Mouse (Mus musculus) kidney, embryonic 14.5 days (tissue): Measurements from ENCODE around the gene Vwde. TPM values are rescaled to one million over a fixed set of nuclear protein-coding genes. Genes with fewer than 3 reads are reported as not detected.

Source experiments
- ATAC-seq: fragments of 200-750 bp; cut with Nextera tagmentation; 2 replicates; pipeline ENCODE4 v1.8.0; 2017; ENCODE audit warnings: moderate number of reproducible peaks, mild to moderate bottlenecking, moderate TSS enrichment, moderate library complexity; ENCODE audit not compliant: low FRiP score, low TSS enrichment
- H3K27ac ChIP-seq: fragments of 300-500 bp; sonication (generic); 2 replicates; pipeline ENCODE4 v1.5.1; 2014; ENCODE audit warnings: low read depth, mild to moderate bottlenecking, low read length, moderate library complexity, mixed read lengths
- H3K27me3 ChIP-seq: fragments of 300-500 bp; sonication (generic); 2 replicates; pipeline ENCODE4 v1.6.1; 2014; ENCODE audit warnings: mild to moderate bottlenecking, low read length; ENCODE audit not compliant: control insufficient read depth, insufficient read depth
- H3K36me3 ChIP-seq: fragments of 300-500 bp; sonication (generic); 2 replicates; pipeline ENCODE4 v1.6.1; 2014; ENCODE audit warnings: low read length, mixed read lengths; ENCODE audit not compliant: control insufficient read depth, insufficient read depth
- H3K4me1 ChIP-seq: fragments of 300-500 bp; sonication (generic); 2 replicates; pipeline ENCODE4 v1.6.1; 2014; ENCODE audit warnings: low read length, mixed read lengths; ENCODE audit not compliant: control insufficient read depth, insufficient read depth
- H3K4me2 ChIP-seq: fragments of 300-500 bp; sonication (generic); replicated peaks from 2 replicates; pipeline ENCODE4 v1.6.1; 2014; ENCODE audit warnings: low read depth, mild to moderate bottlenecking, low read length
- H3K4me3 ChIP-seq: fragments of 300-500 bp; sonication (generic); 2 replicates; pipeline ENCODE4 v1.5.1; 2014; ENCODE audit warnings: mild to moderate bottlenecking, low read length
- H3K9ac ChIP-seq: fragments of 300-500 bp; sonication (generic); 2 replicates; pipeline ENCODE4 v1.6.1; 2014; ENCODE audit warnings: low read depth, mild to moderate bottlenecking, low read length, moderate library complexity
- H3K9me3 ChIP-seq: fragments of 300-500 bp; sonication (generic); 2 replicates; pipeline ENCODE4 v1.6.1; 2016; ENCODE audit warnings: low read length; ENCODE audit not compliant: control insufficient read depth
- WGBS: fragments of 180-500 bp; shearing (Covaris S2); extraction: QIAGEN DNeasy Blood & Tissue Kit; methylation state at CpG from one replicate; pipeline ENCODE4 v1.1.7; 2014; 5-methylcytosine and 5-hydroxymethylcytosine counted together
- polyA plus RNA-seq: library from polyadenylated mRNA; unstranded; fragments of >200 nt; fragmentation: Nextera tagmentation; extraction: Ambion mirVana; gene quantifications from 2 replicates; pipeline ENCODE4 v1.2.1, GENCODE M21; 2014

Gene Vwde
- polyA plus RNA-seq, 1 experiment from 2014 or later: 0.04 TPM

- WGBS: 89% methylated on average over 9 of the region's 9 CpGs
- no peak overlapping the region for H3K9ac ChIP-seq
- no peak overlapping the region for H3K4me3 ChIP-seq
- H3K27ac ChIP-seq: no peak overlapping the region
- H3K4me2 ChIP-seq: no peak overlapping the region
- H3K9me3 ChIP-seq: no peaks in the 10 kb centered on the region
- no peaks in the 10 kb centered on the region for H3K36me3 ChIP-seq
- no peak for ATAC-seq
- H3K27me3 ChIP-seq: no peaks in the 10 kb centered on the region
- no peaks in the 10 kb centered on the region for H3K4me1 ChIP-seq
Measured at GRCm38 (mm10) chr6:13166240-13166937, 58.4 kb downstream of the Vwde start.

GRCm38 (mm10) chr6:13159437-13159836, 65.3 kb downstream of the Vwde start:
- Histone ChIP-seq H3K36me3 (no peaks in the 10 kb centered on the region), H3K27ac (no peak overlapping the region), H3K4me3 (no peak overlapping the region), H3K4me1 (no peaks in the 10 kb centered on the region), H3K27me3 (no peaks in the 10 kb centered on the region), H3K4me2 (no peak overlapping the region), H3K9me3 (no peaks in the 10 kb centered on the region), H3K9ac (no peak overlapping the region)
- ATAC-seq: no peak
- WGBS: 89% methylated on average over 2 of the region's 2 CpGs

GRCm38 (mm10) chr6:13153888-13154697, 70.7 kb downstream of the Vwde start:
- H3K9ac ChIP-seq: no peak overlapping the region
- H3K9me3 ChIP-seq: no peaks in the 10 kb centered on the region; the same call in 1 of the 2 replicates
- H3K27ac ChIP-seq: no peak overlapping the region
- H3K4me1 ChIP-seq: no peaks in the 10 kb centered on the region
- ATAC-seq: no peak
- 97% methylated on average over 9 of the region's 9 CpGs for WGBS
- H3K27me3 ChIP-seq: no peaks in the 10 kb centered on the region
- no peaks in the 10 kb centered on the region for H3K36me3 ChIP-seq
- no peak overlapping the region for H3K4me2 ChIP-seq
- H3K4me3 ChIP-seq: no peak overlapping the region

- no peak for ATAC-seq
- no peak overlapping the region for H3K27ac ChIP-seq
- WGBS: 90% methylated on average over 1 of the region's 1 CpGs
Measured at GRCm38 (mm10) chr6:13152062-13152640, 72.6 kb downstream of the Vwde start.

DNA sequence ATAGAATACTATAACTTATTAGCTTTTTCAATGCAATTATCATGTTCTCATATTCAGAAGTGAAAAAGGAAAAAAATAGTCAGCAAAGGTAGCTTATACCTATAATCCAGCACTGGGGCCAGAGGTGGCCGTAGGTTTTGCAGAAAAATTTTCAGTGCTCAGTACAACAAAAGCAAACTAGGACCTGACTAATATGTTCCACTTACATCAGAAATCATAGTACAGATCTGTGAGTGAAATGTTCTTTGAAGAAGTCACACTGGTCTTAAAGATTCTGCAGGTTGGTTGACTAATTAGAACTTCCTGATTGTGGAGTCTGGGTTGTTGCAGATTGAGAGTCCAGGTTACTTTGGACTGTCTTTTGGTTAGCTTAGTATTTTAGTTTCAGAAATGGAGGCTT, 87.5 kb downstream of the Vwde start:
- H3K9ac ChIP-seq: no peak overlapping the region
- no peaks in the 10 kb centered on the region for H3K27me3 ChIP-seq
- 95% methylated on average over 1 of the region's 1 CpGs for WGBS
- H3K9me3 ChIP-seq: no peaks in the 10 kb centered on the region
- H3K4me3 ChIP-seq: no peak overlapping the region
- H3K36me3 ChIP-seq: no peaks in the 10 kb centered on the region
- no peaks in the 10 kb centered on the region for H3K4me1 ChIP-seq
- ATAC-seq: no peak
- no peak overlapping the region for H3K27ac ChIP-seq
- H3K4me2 ChIP-seq: no peak overlapping the region

More at GRCm38 (mm10) chr6:13152062-13152640, 72.6 kb downstream of the Vwde start:
- H3K4me1 ChIP-seq: no peaks in the 10 kb centered on the region
- H3K4me3 ChIP-seq: no peak overlapping the region
- H3K36me3 ChIP-seq: no peaks in the 10 kb centered on the region
- H3K9ac ChIP-seq: no peak overlapping the region
- no peaks in the 10 kb centered on the region for H3K27me3 ChIP-seq
- no peak overlapping the region for H3K4me2 ChIP-seq
- no peaks in the 10 kb centered on the region; the same call in 1 of the 2 replicates for H3K9me3 ChIP-seq

GRCm38 (mm10) chr6:13108662-13109061, 116.1 kb downstream of the Vwde start:
- Histone ChIP-seq H3K27ac (no peak overlapping the region), H3K4me3 (no peak overlapping the region), H3K36me3 (no peaks in the 10 kb centered on the region), H3K9me3 (no peaks in the 10 kb centered on the region), H3K9ac (no peak overlapping the region), H3K4me2 (no peak overlapping the region), H3K27me3 (no peaks in the 10 kb centered on the region), H3K4me1 (no peaks in the 10 kb centered on the region)
- 73% methylated on average over 1 of the region's 1 CpGs for WGBS
- ATAC-seq: no peak

Other genes starting within 250 kb of the Vwde start
- gene Tmem106b, start 155.2 kb downstream of the Vwde start, polyA plus RNA-seq: 24.9 and 41.1 TPM in 2 replicates